Mouse (Mus musculus): ENCODE results near the gene Uchl1.

The Uchl1 gene

GRCm38 (mm10) chr5:66710445-66711019 is 34.6 kb downstream of the Uchl1 start:
- peak; percentile 62 for DNase-seq

GRCm38 (mm10) chr5:66712801-66713200 is 36.9 kb downstream of the Uchl1 start:
- no peak for DNase-seq

GRCm38 (mm10) chr5:66715498-66715931 is 39.6 kb downstream of the Uchl1 start:
- no peak for DNase-seq

- no peak for DNase-seq
Measured at GRCm38 (mm10) chr5:66717931-66718330, 42.0 kb downstream of the Uchl1 start.

- no peak for DNase-seq
Measured at GRCm38 (mm10) chr5:66718413-66718812, 42.5 kb downstream of the Uchl1 start.

GRCm38 (mm10) chr5:66718880-66719279 is 43.0 kb downstream of the Uchl1 start:
- DNase-seq: no peak

- peak; percentile 64 for DNase-seq
Measured at GRCm38 (mm10) chr5:66720921-66721320, 45.0 kb downstream of the Uchl1 start.

- no peak for DNase-seq
Measured at GRCm38 (mm10) chr5:66722586-66722985, 46.7 kb downstream of the Uchl1 start.

GRCm38 (mm10) chr5:66723037-66723436 is 47.1 kb downstream of the Uchl1 start:
- no peak for DNase-seq

GRCm38 (mm10) chr5:66723626-66724025 is 47.7 kb downstream of the Uchl1 start:
- no peak for DNase-seq

GRCm38 (mm10) chr5:66729306-66729705 is 53.4 kb downstream of the Uchl1 start:
- no peak for DNase-seq

- DNase-seq: peak; percentile 42
Measured at GRCm38 (mm10) chr5:66730621-66731301, 54.9 kb downstream of the Uchl1 start.

GRCm38 (mm10) chr5:66731302-66731697 is 55.4 kb downstream of the Uchl1 start:
- no peak for DNase-seq

- no peak for DNase-seq
Measured at GRCm38 (mm10) chr5:66733556-66733955, 57.7 kb downstream of the Uchl1 start.

All from retina, postnatal 1 day (tissue).